Mouse (Mus musculus): ENCODE measurements around the gene Mrgpra2a. TPM values are rescaled to one million over a fixed set of nuclear protein-coding genes. Genes with fewer than 3 reads are reported as not detected.
"Not testable (repeated sequence)": the region's sequence is repeated elsewhere in the genome, so short reads cannot be mapped to it uniquely, and the experiment has no call there.

Mrgpra2a gene
- polyA plus RNA-seq (2015; fragmentation: Nextera tagmentation; extraction: Ambion mirVana): not detected in 2 replicates

DNA sequence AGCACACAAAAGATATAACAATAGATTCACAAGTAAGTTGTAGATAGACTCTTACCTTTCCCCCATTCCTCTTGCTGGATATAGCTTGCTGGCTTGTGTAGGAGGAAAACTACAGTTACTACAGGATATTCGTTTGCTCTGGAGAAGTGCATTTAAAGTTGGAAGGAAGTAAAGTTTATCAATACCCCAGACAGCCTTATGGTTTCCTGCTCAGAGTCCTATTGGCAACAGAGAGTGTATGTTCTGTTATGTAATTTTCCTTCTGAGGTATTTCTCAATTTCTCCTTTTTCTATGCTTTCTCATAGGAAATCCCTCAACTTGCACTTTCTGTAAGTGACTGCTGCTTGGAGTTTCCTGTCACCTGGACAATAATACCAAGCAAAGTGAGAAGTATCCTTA lies at the start of gene Mrgpra2a:
Mrgpra2a (minus strand) TSS at position 125 of the 400 bp plus-strand sequence.
- not testable (repeated sequence) for H3K4me2 ChIP-seq; H3K4me3 ChIP-seq; H3K9ac ChIP-seq; H3K27ac ChIP-seq (replicated peaks); H3K9me3 ChIP-seq; H3K4me1 ChIP-seq; H3K27me3 ChIP-seq (replicated peaks); H3K36me3 ChIP-seq; ATAC-seq (ENCODE audit: extremely low read depth, insufficient number of reproducible peaks, low FRiP score, low TSS enrichment)
- WGBS: no CpG with 5 or more reads among the region's 1 CpGs

- H3K27ac ChIP-seq (replicated peaks); H3K27me3 ChIP-seq (replicated peaks); H3K36me3 ChIP-seq; H3K4me3 ChIP-seq; ATAC-seq (ENCODE audit: extremely low read depth, insufficient number of reproducible peaks, low FRiP score, low TSS enrichment); H3K4me2 ChIP-seq; H3K9ac ChIP-seq; H3K4me1 ChIP-seq: not testable (repeated sequence)
- H3K9me3 ChIP-seq: peaks cover 11% of the 10 kb centered on the region; the same call in 1 of the 2 replicates
Measured at GRCm38 (mm10) chr7:47491266-47491665, 39.3 kb upstream of the Mrgpra2a start.

DNA sequence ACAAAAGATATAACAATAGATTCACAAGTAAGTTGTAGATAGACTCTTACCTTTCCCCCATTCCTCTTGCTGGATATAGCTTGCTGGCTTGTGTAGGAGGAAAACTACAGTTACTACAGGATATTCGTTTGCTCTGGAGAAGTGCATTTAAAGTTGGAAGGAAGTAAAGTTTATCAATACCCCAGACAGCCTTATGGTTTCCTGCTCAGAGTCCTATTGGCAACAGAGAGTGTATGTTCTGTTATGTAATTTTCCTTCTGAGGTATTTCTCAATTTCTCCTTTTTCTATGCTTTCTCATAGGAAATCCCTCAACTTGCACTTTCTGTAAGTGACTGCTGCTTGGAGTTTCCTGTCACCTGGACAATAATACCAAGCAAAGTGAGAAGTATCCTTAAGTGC lies 37.5 kb upstream of the Mrgpra2a start:
- not testable (repeated sequence) for H3K4me1 ChIP-seq; H3K27ac ChIP-seq (replicated peaks); ATAC-seq (ENCODE audit: extremely low read depth, insufficient number of reproducible peaks, low FRiP score, low TSS enrichment); H3K9ac ChIP-seq; H3K4me2 ChIP-seq; H3K4me3 ChIP-seq; H3K27me3 ChIP-seq (replicated peaks); H3K36me3 ChIP-seq
- 0 out of 2 replicates have a peak, but pooled peaks cover 11% of the 10 kb centered on the region for H3K9me3 ChIP-seq
- WGBS: no CpG with 5 or more reads among the region's 1 CpGs

GRCm38 (mm10) chr7:47483181-47483580 lies 31.2 kb upstream of the Mrgpra2a start:
- not testable (repeated sequence) for H3K27ac ChIP-seq (replicated peaks); ATAC-seq (ENCODE audit: extremely low read depth, insufficient number of reproducible peaks, low FRiP score, low TSS enrichment); H3K9me3 ChIP-seq; H3K4me3 ChIP-seq; H3K9ac ChIP-seq; H3K4me1 ChIP-seq; H3K27me3 ChIP-seq (replicated peaks); H3K36me3 ChIP-seq; H3K4me2 ChIP-seq

DNA sequence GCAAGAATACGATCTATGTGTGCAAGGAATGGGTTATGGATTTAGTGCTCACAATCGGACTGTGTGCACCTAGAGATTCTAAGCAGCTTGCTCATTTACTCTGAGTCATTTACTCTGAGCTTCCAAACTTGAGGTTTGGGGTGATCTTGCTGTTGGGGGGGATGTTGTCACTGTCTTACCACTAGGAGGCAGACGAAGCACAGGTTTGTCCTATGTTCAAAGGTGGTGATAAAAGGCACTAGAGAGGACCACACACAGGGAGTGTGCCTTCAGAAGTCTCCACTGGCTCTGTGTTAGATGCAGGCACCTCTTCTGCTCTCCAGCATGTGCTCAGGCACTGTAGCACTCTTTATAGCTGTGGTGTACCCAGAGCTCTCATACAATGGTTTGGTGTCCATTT lies 22.0 kb upstream of the Mrgpra2a start:
- H3K4me3 ChIP-seq; H3K27me3 ChIP-seq (replicated peaks); H3K9ac ChIP-seq; H3K4me2 ChIP-seq; ATAC-seq (ENCODE audit: extremely low read depth, insufficient number of reproducible peaks, low FRiP score, low TSS enrichment); H3K36me3 ChIP-seq; H3K4me1 ChIP-seq; H3K9me3 ChIP-seq; H3K27ac ChIP-seq (replicated peaks): not testable (repeated sequence)
- 23% methylated on average over 1 of the region's 3 CpGs for WGBS

DNA sequence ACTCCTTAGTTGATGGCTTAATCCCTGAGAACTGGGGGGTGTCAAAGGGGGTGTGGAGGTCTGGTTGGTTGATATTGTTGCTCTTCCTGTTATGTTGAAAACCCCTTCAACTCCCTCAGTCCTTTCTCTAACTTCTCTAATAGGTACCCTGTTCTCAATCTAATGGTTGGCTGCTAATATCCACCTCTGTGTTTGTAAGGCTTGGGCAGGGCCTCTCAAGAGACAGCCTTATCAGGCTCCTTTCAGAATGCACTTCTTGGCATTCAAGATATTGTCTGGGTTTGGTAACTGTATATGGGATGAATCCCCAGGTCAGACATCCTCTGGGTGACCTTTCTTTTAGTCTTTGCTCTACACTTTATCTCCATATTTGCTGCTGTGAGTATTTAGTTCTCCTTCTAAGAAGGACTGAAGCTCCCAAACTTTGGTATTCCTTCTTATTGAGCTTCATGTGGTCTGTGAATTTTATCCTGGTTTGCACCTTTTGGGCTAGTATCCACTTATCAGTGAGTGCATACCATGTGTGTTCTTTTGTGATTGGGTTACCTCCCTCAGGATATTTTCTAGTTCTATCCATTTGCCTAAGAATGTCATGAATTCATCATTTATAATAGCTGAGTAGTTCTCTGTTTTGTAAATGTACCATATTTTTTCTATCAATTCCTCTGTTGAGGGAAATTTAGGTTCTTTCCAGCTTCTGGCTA lies 13.5 kb upstream of the Mrgpra2a start:
- H3K9ac ChIP-seq; H3K4me1 ChIP-seq; H3K36me3 ChIP-seq; H3K27me3 ChIP-seq (replicated peaks); H3K4me3 ChIP-seq; H3K27ac ChIP-seq (replicated peaks); ATAC-seq (ENCODE audit: extremely low read depth, insufficient number of reproducible peaks, low FRiP score, low TSS enrichment); H3K4me2 ChIP-seq; H3K9me3 ChIP-seq: not testable (repeated sequence)

DNA sequence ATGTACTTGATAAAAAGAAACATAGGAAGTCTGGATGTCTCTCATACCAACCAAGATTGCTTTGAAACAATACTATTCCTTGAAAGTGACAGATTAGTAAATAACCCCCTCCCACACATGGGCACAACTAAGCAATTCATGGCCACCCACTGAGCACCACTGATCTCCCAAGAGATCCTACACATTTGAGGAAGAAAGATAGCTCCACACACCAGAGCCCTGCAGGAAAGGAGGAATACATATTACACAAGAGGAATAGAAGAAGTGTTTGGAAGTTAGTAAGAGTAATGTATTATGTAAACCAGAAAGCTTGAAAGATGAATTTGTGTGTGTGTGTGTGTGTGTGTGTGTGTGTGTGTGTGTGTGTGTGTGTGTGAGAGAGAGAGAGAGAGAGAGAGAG lies 6.2 kb downstream of the Mrgpra2a start:
- H3K4me2 ChIP-seq; H3K9ac ChIP-seq; H3K4me1 ChIP-seq; ATAC-seq (ENCODE audit: extremely low read depth, insufficient number of reproducible peaks, low FRiP score, low TSS enrichment); H3K27me3 ChIP-seq (replicated peaks); H3K4me3 ChIP-seq; H3K9me3 ChIP-seq; H3K36me3 ChIP-seq; H3K27ac ChIP-seq (replicated peaks): not testable (repeated sequence)

DNA sequence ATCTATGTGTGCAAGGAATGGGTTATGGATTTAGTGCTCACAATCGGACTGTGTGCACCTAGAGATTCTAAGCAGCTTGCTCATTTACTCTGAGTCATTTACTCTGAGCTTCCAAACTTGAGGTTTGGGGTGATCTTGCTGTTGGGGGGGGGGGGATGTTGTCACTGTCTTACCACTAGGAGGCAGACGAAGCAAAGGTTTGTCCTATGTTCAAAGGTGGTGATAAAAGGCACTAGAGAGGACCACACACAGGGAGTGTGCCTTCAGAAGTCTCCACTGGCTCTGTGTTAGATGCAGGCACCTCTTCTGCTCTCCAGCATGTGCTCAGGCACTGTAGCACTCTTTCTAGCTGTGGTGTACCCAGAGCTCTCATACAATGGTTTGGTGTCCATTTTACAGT lies 15.5 kb downstream of the Mrgpra2a start:
- H3K4me2 ChIP-seq; H3K9ac ChIP-seq; H3K27ac ChIP-seq (replicated peaks); H3K4me3 ChIP-seq; H3K36me3 ChIP-seq; H3K9me3 ChIP-seq; H3K4me1 ChIP-seq; ATAC-seq (ENCODE audit: extremely low read depth, insufficient number of reproducible peaks, low FRiP score, low TSS enrichment); H3K27me3 ChIP-seq (replicated peaks): not testable (repeated sequence)
- WGBS: 35% methylated on average over 1 of the region's 2 CpGs

GRCm38 (mm10) chr7:47427815-47428508 lies 24.0 kb downstream of the Mrgpra2a start:
- not testable (repeated sequence) for H3K9me3 ChIP-seq; H3K27me3 ChIP-seq (replicated peaks); H3K9ac ChIP-seq; H3K4me1 ChIP-seq; H3K4me3 ChIP-seq; H3K4me2 ChIP-seq; ATAC-seq (ENCODE audit: extremely low read depth, insufficient number of reproducible peaks, low FRiP score, low TSS enrichment); H3K36me3 ChIP-seq; H3K27ac ChIP-seq (replicated peaks)

GRCm38 (mm10) chr7:47410602-47411001 lies 41.3 kb downstream of the Mrgpra2a start:
- no peak overlapping the region for H3K4me2 ChIP-seq
- no peaks in the 10 kb centered on the region for H3K36me3 ChIP-seq
- no peak overlapping the region for H3K27ac ChIP-seq (replicated peaks)
- H3K27me3 ChIP-seq (replicated peaks): no peaks in the 10 kb centered on the region
- no peaks in the 10 kb centered on the region for H3K4me1 ChIP-seq
- H3K9me3 ChIP-seq: peaks cover 3% of the 10 kb centered on the region; the same call in 1 of the 2 replicates
- no peak for ATAC-seq (ENCODE audit: extremely low read depth, insufficient number of reproducible peaks, low FRiP score, low TSS enrichment)
- no peak overlapping the region for H3K9ac ChIP-seq
- 58% methylated on average over 2 of the region's 2 CpGs for WGBS
- H3K4me3 ChIP-seq: no peak overlapping the region

GRCm38 (mm10) chr7:47409545-47409944 lies 42.4 kb downstream of the Mrgpra2a start:
- no peak for ATAC-seq (ENCODE audit: extremely low read depth, insufficient number of reproducible peaks, low FRiP score, low TSS enrichment)
- H3K4me3 ChIP-seq: no peak overlapping the region
- WGBS: 33% methylated on average over 1 of the region's 1 CpGs
- H3K9ac ChIP-seq: no peak overlapping the region
- H3K4me2 ChIP-seq: no peak overlapping the region
- H3K27me3 ChIP-seq (replicated peaks): no peaks in the 10 kb centered on the region
- no peaks in the 10 kb centered on the region for H3K4me1 ChIP-seq
- peaks cover 3% of the 10 kb centered on the region; the same call in 1 of the 2 replicates for H3K9me3 ChIP-seq
- no peaks in the 10 kb centered on the region for H3K36me3 ChIP-seq
- H3K27ac ChIP-seq (replicated peaks): no peak overlapping the region

GRCm38 (mm10) chr7:47401125-47401524 lies 50.8 kb downstream of the Mrgpra2a start:
- H3K9ac ChIP-seq: no peak overlapping the region
- H3K27me3 ChIP-seq (replicated peaks): no peaks in the 10 kb centered on the region
- no peak overlapping the region for H3K27ac ChIP-seq (replicated peaks)
- H3K4me3 ChIP-seq: no peak overlapping the region
- H3K36me3 ChIP-seq: no peaks in the 10 kb centered on the region
- no peak for ATAC-seq (ENCODE audit: extremely low read depth, insufficient number of reproducible peaks, low FRiP score, low TSS enrichment)
- H3K4me1 ChIP-seq: no peaks in the 10 kb centered on the region
- H3K4me2 ChIP-seq: no peak overlapping the region
- H3K9me3 ChIP-seq: peaks cover 26% of the 10 kb centered on the region; the same call in 1 of the 2 replicates

Data from heart, embryonic 13.5 days (tissue).